8 mouse cellular contexts compared by ENCODE assay signal in genomic region chr9:105960533-105960932, GRCm38 (mm10). TPM values are rescaled to one million over a fixed set of nuclear protein-coding genes. Genes with fewer than 3 reads are reported as not detected.
DNase-seq lines count a peak whose midpoint lies in the region; ATAC-seq and TF ChIP-seq lines count a peak whose summit lies in the region.

Gene Col6a5, minus strand, starts transcription at chr9:105960643.

- no peaks in the 10 kb centered on the region for H3K27me3 ChIP-seq in kidney, embryonic 16.5 days (ENCODE audit: insufficient read depth, low read length)

- H3K36me3 ChIP-seq in kidney, embryonic 16.5 days (ENCODE audit: insufficient read depth, low read length), result no peaks in the 10 kb centered on the region

- no peak within 1 kb of the TSS for H3K4me2 ChIP-seq in kidney, embryonic 16.5 days (replicated peaks; ENCODE audit: low read depth, low read length)

- H3K9ac ChIP-seq in kidney, embryonic 16.5 days (replicated peaks; ENCODE audit: low read length), result no peak within 1 kb of the TSS

- intact Hi-C loops in left cerebral cortex, adult 2 months (cut with DNase I), result no loop called here

- 0 out of 2 replicates have a peak, but pooled peaks have one; percentile 15 for ATAC-seq in kidney, embryonic 16.5 days (ENCODE audit: low FRiP score, low TSS enrichment)

- WGBS in kidney, embryonic 16.5 days, result 13% methylated on average over 13 of the region's 13 CpGs

- no peak within 1 kb of the TSS for H3K27ac ChIP-seq in kidney, embryonic 16.5 days (ENCODE audit: low read length)
- H3K27ac ChIP-seq in left cerebral cortex, adult 2 months, result no peak within 1 kb of the TSS

- H3K4me1 ChIP-seq in kidney, embryonic 16.5 days (ENCODE audit: insufficient read depth, low read length), result 0 out of 2 replicates have a peak, but pooled peaks cover 8% of the 10 kb centered on the region

- no peak for TF ChIP-seq CTCF in left cerebral cortex, adult 2 months (IDR thresholded peaks at IDR 0.05)

- DNase-seq in adrenal gland, postnatal 25 days, result peak; percentile 47
- DNase-seq in gonadal fat pad, adult 2 months (ENCODE audit: low read depth), result no peak
- DNase-seq in ovary, adult 18-20 months (ENCODE audit: low spot score), result peak; percentile 70
- no peak for DNase-seq in urinary bladder, postnatal 10 days (ENCODE audit: low spot score)
- DNase-seq in spleen, postnatal 4 days (ENCODE audit: low spot score in 2 of 2), result no peak
- DNase-seq in left cerebral cortex, adult 2 months (ENCODE audit: extremely low spot score in 1 of 2, low spot score in 2 of 2), result no peak
- DNase-seq in thymus, postnatal 10 days (ENCODE audit: low spot score in 2 of 2), result no peak

- H3K9me3 ChIP-seq in kidney, embryonic 16.5 days (ENCODE audit: low read length), result no peaks in the 10 kb centered on the region

- no peak within 1 kb of the TSS for H3K4me3 ChIP-seq in kidney, embryonic 16.5 days (ENCODE audit: low read length)
- H3K4me3 ChIP-seq in left cerebral cortex, adult 2 months, result no peak within 1 kb of the TSS

RNA-seq across cellular contexts. Expression of gene Col6a5, which starts in this region (rescaled TPM):
- total RNA-seq in adrenal gland, postnatal 25 days (2021), result 1.6 and 5.3 TPM in 2 replicates
- 24.8 and 37.4 TPM in 2 replicates for polyA plus RNA-seq in gonadal fat pad, adult 2 months (2012; rRNA removed)
- 0.41 TPM in 2 replicates for polyA plus RNA-seq in kidney, embryonic 16.5 days (2015; fragmentation: Nextera tagmentation; extraction: Ambion mirVana)
- total RNA-seq in left cerebral cortex, adult 2 months (2021), result under 1 TPM; 0.42 to 0.66 TPM

Comparison
In these comparisons a context has a peak if more than half of its experiments do, and no peak if none do; other contexts are left out.
1. RNA of gene Col6a5 (polyA plus RNA-seq): 24.8 to 37.4 TPM in gonadal fat pad, adult 2 months; 0.41 TPM in kidney, embryonic 16.5 days; every median in the first group is over 10 times any median in the second.
2. Peak in ATAC-seq in kidney, embryonic 16.5 days; RNA of the gene not detected or under 1 TPM.
3. DNase-seq: peak in adrenal gland, postnatal 25 days (single experiment) and ovary, adult 18-20 months (single experiment); none in gonadal fat pad, adult 2 months (single experiment), urinary bladder, postnatal 10 days (single experiment), spleen, postnatal 4 days (0 of 2), left cerebral cortex, adult 2 months (0 of 2) and thymus, postnatal 10 days (0 of 2).